Mouse (Mus musculus) embryonic fibroblast, embryonic 13.5 days (primary cell): ENCODE measurements around the gene Caln1.

Experiments used
- CTCF ChIP-seq: IDR thresholded peaks from 2 replicates; pipeline ENCODE4 v1.5.1; 2011; ENCODE audit warnings: mild to moderate bottlenecking, control low read depth, low read length, moderate library complexity, borderline replicate concordance; ENCODE audit not compliant: insufficient read depth
- POLR2A ChIP-seq: IDR thresholded peaks from 2 replicates; pipeline ENCODE4 v1.6.1; 2011; ENCODE audit warnings: low read depth, mild to moderate bottlenecking, control low read depth, low read length, moderate library complexity

DNA sequence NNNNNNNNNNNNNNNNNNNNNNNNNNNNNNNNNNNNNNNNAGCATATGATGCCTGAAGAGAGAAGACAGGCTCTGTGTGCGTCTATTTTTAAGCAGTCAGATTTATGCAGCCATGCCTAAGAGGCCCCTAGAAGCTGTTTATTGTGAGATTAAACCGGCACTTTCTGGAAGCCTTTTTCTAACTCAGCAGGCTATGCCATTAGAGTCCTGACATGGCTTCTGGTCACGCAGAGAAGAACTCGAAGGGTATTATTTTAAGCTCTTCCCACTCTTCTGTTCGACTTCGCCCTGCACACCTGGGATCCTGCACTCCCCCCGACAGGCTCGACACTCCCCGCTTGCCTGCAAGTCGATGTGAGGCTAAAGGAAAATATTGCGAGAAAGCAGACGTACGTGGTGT lies 372.9 kb downstream of the Caln1 start:
- no peak for TF ChIP-seq CTCF
- TF ChIP-seq POLR2A, result no peak
